Mouse (Mus musculus) ES-CJ7 (cell line): Measurements from ENCODE around the gene Olfr1013.

Experiments used
- DNase-seq: peaks from one replicate; pipeline ENCODE4 v3.0.0; 2011; ENCODE audit warnings: low read depth, low spot score

Olfr1013 gene

GRCm38 (mm10) chr2:85766798-85767197, at the start of gene Olfr1013:
Olfr1013 (plus strand) TSS chr2:85767098.
- DNase-seq = no peak

DNA sequence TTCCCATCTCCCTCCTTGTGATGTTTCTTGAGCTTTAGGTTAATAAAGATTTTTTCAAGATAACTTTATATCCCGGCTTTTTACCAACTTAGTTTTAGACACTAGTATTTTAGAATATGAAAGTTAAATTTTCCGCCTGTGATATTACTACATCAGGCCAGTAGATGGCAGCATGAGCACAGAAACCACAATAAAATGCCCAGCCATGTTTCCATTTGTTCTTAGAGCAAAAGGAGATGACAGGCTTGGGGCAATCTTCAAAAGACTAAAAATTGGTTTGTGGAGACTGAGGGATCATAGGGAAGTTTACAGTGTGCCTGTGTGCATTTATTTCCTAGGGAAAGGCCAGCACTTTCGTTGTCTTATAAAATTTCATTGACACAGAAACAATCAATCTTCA, 41.1 kb upstream of the Olfr1013 start:
- peak; percentile 17 for DNase-seq

DNA sequence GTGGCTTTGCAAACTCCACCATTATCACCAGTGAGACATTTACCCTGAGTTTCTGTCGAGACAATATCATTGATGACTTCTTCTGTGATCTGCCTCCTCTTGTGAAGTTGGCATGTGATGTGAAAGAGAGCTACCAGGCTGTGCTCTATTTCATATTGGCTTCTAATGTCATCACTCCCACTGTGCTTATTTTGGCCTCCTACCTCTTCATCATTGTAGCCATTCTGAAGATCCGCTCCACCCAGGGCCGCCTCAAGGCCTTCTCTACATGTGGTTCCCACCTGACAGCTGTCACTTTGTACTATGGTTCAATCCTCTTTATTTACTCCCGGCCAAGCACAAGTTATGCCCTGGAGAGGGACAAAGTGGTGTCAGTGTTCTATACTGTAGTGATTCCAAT, 13.1 kb upstream of the Olfr1013 start:
- no peak for DNase-seq

GRCm38 (mm10) chr2:85762666-85763065, 4.2 kb upstream of the Olfr1013 start, which contains the start of gene Olfr1012:
Olfr1012 (minus strand) TSS chr2:85762766.
- no peak for DNase-seq

DNA sequence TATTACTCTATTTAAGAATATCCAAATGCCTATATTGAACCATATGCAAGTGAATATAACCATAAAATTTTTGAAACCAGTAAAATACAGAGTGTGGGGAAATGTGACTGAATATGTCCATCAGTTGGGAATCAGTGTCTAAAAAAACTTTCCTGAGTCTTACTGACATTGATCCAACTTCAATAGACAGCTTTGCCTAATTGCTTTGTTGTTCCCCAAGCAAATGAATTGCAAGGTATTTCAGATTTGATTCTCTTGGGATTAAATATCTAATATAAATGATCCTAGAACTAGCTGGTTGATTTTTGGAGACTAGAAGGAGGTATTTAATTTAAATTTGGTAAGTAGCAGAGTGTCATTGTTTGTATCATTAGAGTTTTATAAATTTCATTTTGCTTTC, 5.5 kb downstream of the Olfr1013 start, which contains the start of gene Olfr1014:
Gene Olfr1014 (plus strand): TSS at position 301 of the 400 bp plus-strand sequence.
- DNase-seq = no peak

- DNase-seq = no peak
Measured at GRCm38 (mm10) chr2:85781717-85782116, 14.8 kb downstream of the Olfr1013 start, which contains the start of gene Olfr1015. Olfr1015 (plus strand) TSS chr2:85782017.

- peak; percentile 19 for DNase-seq
Measured at GRCm38 (mm10) chr2:85792331-85792730, 25.4 kb downstream of the Olfr1013 start.

DNA sequence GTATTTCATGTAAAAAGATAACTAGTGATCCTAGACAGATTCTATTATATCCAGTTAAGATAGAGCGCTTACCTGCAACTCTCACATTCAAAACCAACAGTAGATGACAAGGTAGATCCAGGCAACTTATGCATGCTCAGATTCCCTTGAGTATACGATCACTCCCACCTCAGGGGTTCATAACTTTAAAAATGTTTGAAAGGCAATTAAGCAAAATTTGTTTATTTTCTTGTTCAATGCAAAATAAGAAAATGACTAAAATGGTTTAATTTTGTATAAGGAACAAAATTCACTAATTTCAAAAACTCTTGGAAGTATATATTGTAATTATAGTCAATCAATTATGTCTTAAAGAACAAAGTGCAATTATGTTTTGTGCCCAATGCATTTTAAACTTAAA, 35.5 kb downstream of the Olfr1013 start, which contains the start of gene Olfr1016:
Gene Olfr1016 (minus strand): TSS at position 101 of the 400 bp plus-strand sequence.
- no peak for DNase-seq

DNA sequence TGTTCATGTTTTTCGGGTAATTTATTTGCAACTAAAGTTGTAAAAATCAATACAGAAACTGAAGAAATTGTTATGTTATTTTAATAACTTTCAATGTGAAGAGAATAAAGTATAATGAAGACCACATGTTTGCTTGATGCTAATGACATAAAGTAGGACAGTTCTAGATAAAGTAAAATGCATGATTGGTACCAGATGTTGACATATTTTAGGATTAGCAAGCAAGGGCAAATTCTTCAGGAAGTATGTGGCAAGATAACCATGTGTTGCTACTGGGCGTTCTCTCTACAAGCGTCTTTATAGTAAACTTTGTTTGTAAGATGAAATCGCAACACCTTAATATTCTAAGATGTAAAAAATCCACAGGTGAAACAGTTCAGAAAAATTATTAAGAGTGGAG, 37.6 kb downstream of the Olfr1013 start:
- DNase-seq = no peak

- no peak for DNase-seq
Measured at GRCm38 (mm10) chr2:85818179-85818578, 51.3 kb downstream of the Olfr1013 start, which contains the start of gene Olfr1018. Olfr1018 (plus strand) TSS chr2:85818479.
